Mouse (Mus musculus): ENCODE results near the gene Gm20388.

GRCm38 (mm10) chr8:122566766-122567165, 2656.1 kb downstream of the Gm20388 start:
- TF ChIP-seq CTCF (IDR thresholded peaks at IDR 0.05; ENCODE audit: low read depth, low read length): no peak
- no peak for TF ChIP-seq POLR2A (IDR thresholded peaks at IDR 0.05; ENCODE audit: insufficient read depth, low read length)

All from ES-Bruce4 (cell line).